Mouse (Mus musculus) heart, postnatal 10 days (tissue): ENCODE data around the gene Dpp9. TPM values are rescaled to one million over a fixed set of nuclear protein-coding genes. Genes with fewer than 3 reads are reported as not detected.
"Not testable (repeated sequence)": the region's sequence is repeated elsewhere in the genome, so short reads cannot be mapped to it uniquely, and the experiment has no call there.

Source experiments
- DNase-seq, 2 experiments: peaks; one replicate each; pipeline ENCODE4 v3.0.0; 2021
- intact Hi-C: fragments of 180-260 bp; cut with DNase I; formaldehyde crosslinking; loops from one replicate; pipeline ENCODE4 v1.15.1; 2025
- total RNA-seq, 2 experiments: library from RNA; stranded (reverse); gene quantifications; 2 replicates each; pipeline ENCODE4 v1.2.3; 2021

Dpp9 gene
- total RNA-seq = 10 to 100 TPM; 29.1 to 33.3 TPM

- peak; percentile 94 for DNase-seq
- intact Hi-C loops = loop anchor here (2.0 kb wide), 2 partner anchors 24 to 32 kb away; no protein-coding TSS in a partner anchor
Observed at GRCm38 (mm10) chr17:56218377-56219191, at the start of gene Dpp9. Gene Dpp9, minus strand, starts transcription at chr17:56218905.

GRCm38 (mm10) chr17:56266271-56266670, 47.6 kb upstream of the Dpp9 start:
- DNase-seq = no peak
- intact Hi-C loops = no loop called here

- no peak for DNase-seq
- intact Hi-C loops = no loop called here
Observed at GRCm38 (mm10) chr17:56265869-56266268, 47.2 kb upstream of the Dpp9 start.

- intact Hi-C loops = no loop called here
- no peak for DNase-seq
Observed at GRCm38 (mm10) chr17:56265011-56265410, 46.3 kb upstream of the Dpp9 start.

- DNase-seq = peak; percentile 86 to 88
- intact Hi-C loops = no loop called here
Observed at GRCm38 (mm10) chr17:56264020-56264419, 45.3 kb upstream of the Dpp9 start.

- peak; percentile 81 to 85 for DNase-seq
- intact Hi-C loops = no loop called here
Observed at GRCm38 (mm10) chr17:56262645-56263094, 44.0 kb upstream of the Dpp9 start.

GRCm38 (mm10) chr17:56261166-56261565, 42.5 kb upstream of the Dpp9 start:
- peak; percentile 73 to 83 for DNase-seq
- intact Hi-C loops = no loop called here

DNA sequence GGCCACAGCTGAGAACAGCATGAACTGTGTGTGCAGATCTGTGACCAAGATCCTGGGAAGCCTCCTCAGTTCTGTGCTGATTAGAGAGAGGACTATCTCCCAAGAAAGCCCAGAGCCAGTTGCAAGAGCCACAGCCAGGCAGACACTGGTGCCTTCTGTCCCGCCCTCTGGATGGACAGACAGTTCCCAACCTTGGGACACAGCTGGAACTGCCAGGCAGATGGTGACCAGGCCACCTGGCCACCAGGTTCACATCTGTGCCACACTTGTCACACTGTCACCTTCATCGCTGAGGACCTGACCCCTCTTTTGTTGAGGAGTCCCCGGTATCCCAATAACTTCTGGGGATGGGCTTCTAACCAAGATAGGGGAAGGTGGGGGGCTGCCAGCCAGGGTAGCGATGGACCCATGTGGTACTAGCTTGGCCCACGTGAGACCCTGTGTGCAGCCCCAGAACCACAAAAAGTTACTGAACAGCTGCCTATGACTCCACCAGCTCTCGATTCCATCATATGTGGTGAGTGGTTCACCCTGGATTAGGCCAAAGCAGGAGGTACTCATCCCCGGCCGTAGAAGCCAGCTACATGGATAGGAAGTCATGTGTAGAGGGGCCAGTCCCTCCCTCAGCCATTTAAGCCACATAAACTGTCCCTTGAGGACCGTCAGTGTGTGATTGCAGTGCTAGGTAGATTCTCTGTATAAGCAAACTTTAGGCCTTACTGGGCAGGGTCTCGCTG, 40.8 kb upstream of the Dpp9 start:
- intact Hi-C loops = no loop called here
- no peak for DNase-seq

DNA sequence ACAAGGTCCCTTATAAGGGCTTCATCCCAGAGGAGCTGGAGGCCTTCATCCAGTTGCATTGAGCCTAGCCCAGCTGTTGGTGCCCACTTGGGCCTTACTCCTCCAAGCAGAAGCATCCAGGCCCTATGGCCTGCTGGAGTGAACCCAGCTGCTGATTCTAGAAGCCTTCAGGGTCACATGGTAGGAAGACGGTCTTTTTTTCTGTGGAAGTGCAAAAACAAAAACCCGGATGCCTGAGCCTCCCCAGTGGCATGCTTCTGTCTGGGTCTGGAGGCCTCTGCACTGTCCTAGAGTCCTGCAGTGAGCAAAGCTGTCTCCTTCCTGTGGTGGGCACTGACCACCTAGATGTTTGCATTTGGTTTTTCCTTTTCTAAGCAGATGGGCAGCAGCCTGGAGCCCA, 40.1 kb upstream of the Dpp9 start:
- intact Hi-C loops, DNase-seq: not testable (repeated sequence)

- intact Hi-C loops = not testable (repeated sequence)
- DNase-seq = peak in 1 of 2 experiments; percentile 14
Observed at GRCm38 (mm10) chr17:56258269-56258668, 39.6 kb upstream of the Dpp9 start.

DNA sequence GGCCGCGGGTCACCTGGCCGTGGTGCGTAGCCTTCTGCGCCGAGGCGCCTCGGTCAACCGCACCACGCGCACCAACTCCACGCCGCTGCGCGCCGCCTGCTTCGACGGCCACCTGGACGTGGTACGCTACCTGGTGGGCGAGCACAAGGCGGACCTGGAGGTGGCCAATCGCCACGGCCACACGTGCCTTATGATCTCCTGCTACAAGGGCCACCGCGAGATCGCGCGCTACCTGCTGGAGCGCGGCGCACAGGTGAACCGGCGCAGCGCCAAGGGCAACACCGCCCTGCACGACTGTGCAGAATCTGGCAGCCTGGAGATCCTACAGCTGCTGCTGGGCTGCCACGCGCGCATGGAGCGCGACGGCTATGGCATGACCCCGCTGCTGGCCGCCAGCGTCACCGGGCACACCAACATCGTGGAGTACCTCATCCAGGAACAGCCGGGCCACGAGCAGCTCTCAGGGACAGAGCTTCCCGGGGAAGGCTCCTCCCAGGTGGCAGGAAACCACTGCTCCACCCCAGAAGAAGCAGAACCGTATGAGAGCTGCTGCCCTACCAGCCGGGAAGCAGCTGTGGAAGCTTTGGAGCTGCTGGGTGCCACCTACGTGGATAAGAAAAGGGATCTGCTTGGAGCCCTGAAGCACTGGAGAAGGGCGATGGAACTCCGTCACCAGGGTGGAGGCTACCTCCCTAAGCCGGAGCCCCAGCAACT, 38.6 kb upstream of the Dpp9 start:
- no peak for DNase-seq
- intact Hi-C loops = loop anchor here (2.0 kb wide), 1 partner anchor 19 kb away; the partner anchor contains the start of gene Ticam1

- DNase-seq = peak; percentile 95 to 97
- intact Hi-C loops = loop anchor here (2.0 kb wide), 1 partner anchor 20 kb away; the partner anchor contains the start of gene Ticam1
Observed at GRCm38 (mm10) chr17:56256239-56256881, 37.7 kb upstream of the Dpp9 start, which contains the start of gene Fem1a. Gene Fem1a, plus strand, starts transcription at chr17:56256810.

- intact Hi-C loops = loop anchor here (1.0 to 2.0 kb wide), 2 partner anchors 21 to 124 kb away; partner anchors contain the start of gene Ticam1
- DNase-seq = peak; percentile 99
Observed at GRCm38 (mm10) chr17:56255863-56256238, 37.1 kb upstream of the Dpp9 start.

GRCm38 (mm10) chr17:56255429-56255828, 36.7 kb upstream of the Dpp9 start:
- peak in 1 of 2 experiments; percentile 63 for DNase-seq
- intact Hi-C loops = loop anchor here (1.0 kb wide), 1 partner anchor 123 kb away; no protein-coding TSS in a partner anchor

DNA sequence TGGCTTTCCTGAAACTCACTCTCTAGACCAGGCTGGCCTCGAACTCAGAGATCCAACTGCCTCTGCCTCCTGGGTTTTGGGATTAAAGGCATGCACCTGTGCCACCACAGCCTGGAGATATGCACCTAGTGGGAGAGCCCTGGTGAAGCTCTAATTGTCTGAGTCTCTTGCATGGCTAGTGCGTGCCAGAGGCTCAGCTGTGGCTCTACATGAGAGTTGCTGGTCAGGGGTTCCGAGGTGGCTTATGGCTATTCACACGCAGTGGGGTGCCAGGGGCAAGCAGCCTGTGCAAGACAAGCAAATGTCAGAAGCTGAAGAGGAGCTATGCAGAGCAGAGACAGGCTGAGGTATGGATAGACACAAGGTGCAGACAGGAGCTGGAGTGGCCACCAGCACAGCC, 36.0 kb upstream of the Dpp9 start:
- no peak for DNase-seq
- intact Hi-C loops = loop anchor here (1.0 to 5.0 kb wide), 2 partner anchors 122 to 297 kb away; partner anchors contain the start of gene Yju2

DNA sequence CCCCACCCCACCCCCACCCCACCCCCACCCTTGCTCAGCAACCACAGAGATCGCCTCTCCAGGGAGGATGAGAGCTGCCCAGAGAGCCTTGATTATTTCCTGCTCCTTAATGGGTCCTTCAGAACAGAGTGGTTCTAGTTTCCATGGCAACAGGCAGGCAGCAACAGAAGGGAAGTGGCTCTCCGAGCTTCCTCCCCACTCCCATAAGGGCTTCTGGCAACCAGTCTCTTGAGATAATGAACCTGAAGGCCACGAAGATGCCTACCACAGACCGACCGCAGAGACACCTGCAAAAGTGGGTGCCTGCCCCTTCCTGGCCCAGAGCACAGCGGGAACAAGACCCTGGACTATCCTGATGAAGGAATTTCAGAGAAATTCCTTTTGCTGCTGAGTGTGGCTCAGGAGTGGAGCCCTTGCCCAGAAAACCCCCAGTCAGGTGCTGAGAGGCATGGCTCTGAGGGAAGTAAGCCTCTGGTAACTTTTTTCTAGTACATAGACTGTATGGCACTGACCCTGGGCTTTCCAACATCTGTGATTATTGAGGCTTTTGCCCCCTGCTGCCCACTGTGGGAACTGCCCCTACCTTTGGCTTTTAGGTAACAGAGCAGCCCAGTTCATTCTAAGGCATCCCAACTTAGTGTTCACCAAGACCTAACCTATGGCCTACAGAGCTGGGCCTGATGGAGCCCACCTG, 32.6 kb upstream of the Dpp9 start:
- intact Hi-C loops = loop anchor here (2.0 to 5.0 kb wide), 2 partner anchors 32 to 294 kb away; partner anchors contain the start of genes Dpp9 and Yju2

GRCm38 (mm10) chr17:56245608-56246007, 26.9 kb upstream of the Dpp9 start:
- DNase-seq = no peak
- intact Hi-C loops = no loop called here

More for the DNA sequence above, 32.6 kb upstream of the Dpp9 start:
- peak; percentile 75 to 84 for DNase-seq

DNA sequence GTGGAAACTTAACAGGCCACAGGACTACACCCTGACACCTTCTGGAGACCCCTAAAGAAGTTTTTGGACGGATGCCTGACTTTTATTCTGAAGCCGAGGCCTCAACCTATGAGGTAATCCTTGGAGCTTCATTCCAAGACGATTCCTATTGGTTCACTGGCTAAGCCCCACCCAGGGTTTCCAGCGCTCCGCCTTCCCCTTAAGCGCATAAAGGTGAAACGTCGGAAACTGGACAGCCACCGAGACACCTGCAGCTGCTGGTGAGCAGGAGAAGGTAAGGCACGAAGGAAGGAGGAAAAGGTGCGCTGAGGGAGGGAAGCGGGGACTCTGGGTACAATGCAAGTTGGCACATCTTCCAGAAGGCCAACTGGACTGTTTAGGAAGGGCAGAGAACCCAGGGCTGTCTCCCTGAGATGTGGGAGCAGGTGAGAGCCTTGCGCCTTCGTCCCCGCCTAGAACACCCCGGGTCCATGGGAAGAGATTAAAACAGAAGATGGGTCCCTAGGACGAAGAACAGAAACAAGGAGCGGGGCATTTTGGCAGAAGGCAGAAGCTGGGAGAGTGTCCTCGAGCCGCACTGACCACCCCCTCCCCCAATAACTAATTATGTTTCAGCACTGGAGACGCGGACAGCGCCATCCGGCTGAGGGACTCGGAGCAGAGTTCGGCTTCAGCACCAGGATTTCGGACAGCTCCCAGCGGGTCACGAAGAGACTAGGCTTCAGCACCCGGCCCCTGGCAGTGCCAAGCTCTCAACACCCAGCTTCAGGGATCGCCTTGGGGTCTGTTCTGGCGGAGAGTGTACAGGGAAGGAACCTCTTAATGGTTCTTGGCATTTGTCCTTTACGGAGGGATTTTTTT, 23.1 kb upstream of the Dpp9 start:
- intact Hi-C loops = loop anchor here (2.0 kb wide), 1 partner anchor 23 kb away; the partner anchor contains the start of gene Dpp9
- DNase-seq = peak; percentile 92 to 96
